Mouse (Mus musculus) limb, embryonic 14.5 days (tissue): ENCODE results near the gene Nek7. TPM values are rescaled to one million over a fixed set of nuclear protein-coding genes. Genes with fewer than 3 reads are reported as not detected.

Source experiments
- ATAC-seq: fragments of 200-750 bp; cut with Nextera tagmentation; 2 replicates; pipeline ENCODE4 v1.8.0; 2017; ENCODE audit warnings: low read depth, moderate number of reproducible peaks, moderate TSS enrichment; ENCODE audit not compliant: low FRiP score
- DNase-seq: peaks from one replicate; pipeline ENCODE4 v3.0.0-alpha.2; 2015; ENCODE audit warnings: low spot score
- H3K27ac ChIP-seq: fragments of 300-500 bp; sonication (generic); replicated peaks from 2 replicates; pipeline ENCODE4 v1.5.1; 2014; ENCODE audit warnings: low read depth, mild to moderate bottlenecking, low read length, moderate library complexity, mixed read lengths
- H3K27me3 ChIP-seq: fragments of 300-500 bp; sonication (generic); 2 replicates; pipeline ENCODE4 v1.6.1; 2014; ENCODE audit warnings: low read length, mixed read lengths; ENCODE audit not compliant: control insufficient read depth, insufficient read depth
- H3K36me3 ChIP-seq: fragments of 300-500 bp; sonication (generic); 2 replicates; pipeline ENCODE4 v1.6.1; 2014; ENCODE audit warnings: mild to moderate bottlenecking, low read length, moderate library complexity, mixed read lengths; ENCODE audit not compliant: control insufficient read depth, insufficient read depth
- H3K4me1 ChIP-seq: fragments of 300-500 bp; sonication (generic); 2 replicates; pipeline ENCODE4 v1.6.1; 2014; ENCODE audit warnings: antibody characterized with exemption, low read length, mixed read lengths; ENCODE audit not compliant: control insufficient read depth, insufficient read depth
- H3K4me2 ChIP-seq: fragments of 300-500 bp; sonication (generic); replicated peaks from 2 replicates; pipeline ENCODE4 v1.6.1; 2014; ENCODE audit warnings: low read depth, mild to moderate bottlenecking, low read length, moderate library complexity; ENCODE audit not compliant: severe bottlenecking
- H3K4me3 ChIP-seq: fragments of 300-500 bp; sonication (generic); replicated peaks from 2 replicates; pipeline ENCODE4 v1.5.1; 2014; ENCODE audit warnings: low read length
- H3K9ac ChIP-seq: fragments of 300-500 bp; sonication (generic); 2 replicates; pipeline ENCODE4 v1.6.1; 2014; ENCODE audit warnings: mild to moderate bottlenecking, low read depth, low read length, moderate library complexity; ENCODE audit not compliant: severe bottlenecking
- H3K9me3 ChIP-seq: fragments of 300-500 bp; sonication (generic); 2 replicates; pipeline ENCODE4 v1.6.1; 2016; ENCODE audit warnings: low read length; ENCODE audit not compliant: control insufficient read depth
- POLR2A ChIP-seq: fragments of 200-500 bp; IDR thresholded peaks from 2 replicates; pipeline ENCODE4 v1.8.0; 2012; ENCODE audit warnings: inconsistent platforms, mild to moderate bottlenecking, moderate library complexity, borderline replicate concordance; ENCODE audit not compliant: insufficient read depth, insufficient read length; ENCODE audit errors: extremely low read depth
- WGBS: fragments of 180-500 bp; shearing (Covaris S2); extraction: QIAGEN DNeasy Blood & Tissue Kit; methylation state at CpG from one replicate; pipeline ENCODE4 v1.1.7; 2014; 5-methylcytosine and 5-hydroxymethylcytosine counted together
- polyA plus RNA-seq, 2 experiments: library from polyadenylated mRNA; depleted of rRNA in 1 of 2; stranded (reverse) in 1 of 2; unstranded in 1 of 2; fragments of >200 nt; fragmentation: Nextera tagmentation in 1 of 2; extraction: Ambion mirVana in 1 of 2; gene quantifications; 2 replicates each; pipeline versions ENCODE4 v1.2.1 to v1.2.3; 2012 to 2014

The Nek7 gene
- polyA plus RNA-seq, 2 experiments = 14.2 to 32.4 TPM

GRCm38 (mm10) chr1:138480694-138481093 is 139.2 kb downstream of the Nek7 start:
- no peak for TF ChIP-seq POLR2A
- DNase-seq (no peak), ATAC-seq (no peak)
- H3K27me3 ChIP-seq = no peaks in the 10 kb centered on the region
- H3K4me3 ChIP-seq = no peak overlapping the region
- H3K9ac ChIP-seq = no peak overlapping the region
- WGBS = 93% methylated on average over 1 of the region's 1 CpGs
- no peak overlapping the region for H3K4me2 ChIP-seq
- H3K4me1 ChIP-seq = no peaks in the 10 kb centered on the region
- H3K9me3 ChIP-seq = peaks cover 8% of the 10 kb centered on the region; the same call in 1 of the 2 replicates
- H3K36me3 ChIP-seq = 0 out of 2 replicates have a peak, but pooled peaks cover 5% of the 10 kb centered on the region
- H3K27ac ChIP-seq = no peak overlapping the region

- H3K9ac ChIP-seq = no peak overlapping the region
- H3K9me3 ChIP-seq = no peaks in the 10 kb centered on the region
- H3K36me3 ChIP-seq = no peaks in the 10 kb centered on the region
- WGBS = 77% methylated on average over 2 of the region's 2 CpGs
- TF ChIP-seq POLR2A = no peak
- no peaks in the 10 kb centered on the region for H3K27me3 ChIP-seq
- no peak overlapping the region for H3K4me2 ChIP-seq
- DNase-seq = no peak
- no peaks in the 10 kb centered on the region for H3K4me1 ChIP-seq
- no peak for ATAC-seq
- H3K4me3 ChIP-seq = no peak overlapping the region
- no peak overlapping the region for H3K27ac ChIP-seq
Measured at GRCm38 (mm10) chr1:138465352-138465751, 154.6 kb downstream of the Nek7 start.

DNA sequence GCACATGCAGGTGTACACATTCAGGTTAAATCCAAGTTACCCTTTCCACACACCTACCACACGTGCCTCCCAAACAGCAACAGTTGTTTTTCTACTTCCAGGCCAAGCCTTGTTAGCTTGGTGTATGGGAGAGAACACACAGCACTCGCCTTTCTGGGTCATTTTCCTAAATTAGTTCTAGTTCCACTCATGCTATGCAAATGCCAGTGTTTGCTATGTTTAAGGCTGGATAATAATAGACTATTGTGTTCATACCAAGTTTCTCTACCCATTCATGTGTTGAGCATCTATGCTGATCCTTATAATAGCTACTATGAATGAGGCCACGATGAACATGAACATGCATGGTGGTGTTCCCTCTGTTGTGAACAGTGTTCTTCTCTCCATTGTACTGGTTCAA is 158.5 kb downstream of the Nek7 start:
- WGBS = 84% methylated on average over 3 of the region's 3 CpGs
- H3K4me1 ChIP-seq = no peaks in the 10 kb centered on the region
- H3K4me3 ChIP-seq = no peak overlapping the region
- H3K27me3 ChIP-seq = no peaks in the 10 kb centered on the region
- H3K27ac ChIP-seq = no peak overlapping the region
- no peak overlapping the region for H3K4me2 ChIP-seq
- no peak for TF ChIP-seq POLR2A
- ATAC-seq (no peak), DNase-seq (no peak)
- H3K9me3 ChIP-seq = no peaks in the 10 kb centered on the region
- no peaks in the 10 kb centered on the region for H3K36me3 ChIP-seq
- no peak overlapping the region for H3K9ac ChIP-seq

DNA sequence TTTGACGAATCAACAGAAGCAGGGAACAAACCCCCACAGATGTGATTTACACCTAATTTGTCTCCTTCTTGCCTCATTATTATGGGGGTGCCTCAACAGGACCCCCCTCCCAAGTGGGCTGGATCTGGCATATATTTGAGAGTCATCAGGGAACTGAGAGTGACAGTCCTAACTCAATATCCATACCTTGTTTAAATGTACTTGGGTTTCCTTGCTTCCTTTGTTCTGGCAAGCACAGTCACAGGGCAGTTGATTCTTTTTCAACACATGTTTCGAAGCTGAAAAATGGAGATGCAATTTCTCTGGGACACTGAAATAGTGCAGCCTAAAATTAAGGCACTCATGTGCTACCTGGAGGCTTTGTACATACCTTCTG is 170.5 kb downstream of the Nek7 start:
- WGBS = 54% methylated on average over 2 of the region's 2 CpGs
- Histone ChIP-seq H3K4me2 (no peak overlapping the region), H3K4me1 (no peaks in the 10 kb centered on the region), H3K4me3 (no peak overlapping the region), H3K36me3 (no peaks in the 10 kb centered on the region), H3K9ac (no peak overlapping the region), H3K9me3 (no peaks in the 10 kb centered on the region), H3K27ac (no peak overlapping the region), H3K27me3 (no peaks in the 10 kb centered on the region)
- no peak for TF ChIP-seq POLR2A
- ATAC-seq = no peak
- DNase-seq = no peak

- ATAC-seq (no peak), DNase-seq (no peak)
- Histone ChIP-seq H3K4me3 (no peak overlapping the region), H3K4me2 (no peak overlapping the region), H3K4me1 (no peaks in the 10 kb centered on the region), H3K36me3 (no peaks in the 10 kb centered on the region), H3K27me3 (no peaks in the 10 kb centered on the region), H3K27ac (no peak overlapping the region), H3K9me3 (no peaks in the 10 kb centered on the region), H3K9ac (no peak overlapping the region)
- no peak for TF ChIP-seq POLR2A
- 60% methylated on average over 15 of the region's 15 CpGs for WGBS
Measured at GRCm38 (mm10) chr1:138448635-138449475, 171.1 kb downstream of the Nek7 start.

DNA sequence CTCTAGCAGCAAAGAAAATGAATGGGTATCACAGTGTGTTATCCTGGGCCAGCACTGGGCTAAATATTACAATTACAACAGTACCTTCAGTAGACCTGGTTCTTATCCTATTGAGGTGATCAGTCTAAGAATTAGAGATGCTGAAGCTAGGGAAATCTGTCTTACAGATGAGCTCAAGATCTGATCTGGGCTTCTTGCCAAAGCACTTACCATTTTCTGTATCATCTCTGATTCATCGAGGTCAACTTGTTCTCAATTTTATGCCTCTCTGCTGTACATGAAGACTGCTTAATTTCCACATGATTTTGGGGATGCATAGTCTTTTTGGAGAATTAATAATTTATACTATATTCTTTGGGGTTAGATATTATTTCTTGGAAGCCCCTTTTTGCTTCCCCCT is 173.1 kb downstream of the Nek7 start:
- ATAC-seq (no peak), DNase-seq (peak; percentile 20)
- Histone ChIP-seq H3K4me3 (no peak overlapping the region), H3K4me1 (no peaks in the 10 kb centered on the region), H3K27ac (no peak overlapping the region), H3K9me3 (no peaks in the 10 kb centered on the region), H3K27me3 (no peaks in the 10 kb centered on the region), H3K4me2 (no peak overlapping the region), H3K36me3 (no peaks in the 10 kb centered on the region), H3K9ac (no peak overlapping the region)
- 86% methylated on average over 1 of the region's 1 CpGs for WGBS
- no peak for TF ChIP-seq POLR2A

Other genes with a start within 250 kb of the Nek7 start
- 15.4 and 24.2 TPM in 2 replicates for gene Lhx9, start 228.4 kb upstream of the Nek7 start, polyA plus RNA-seq (2012; rRNA removed)
- 11.9 and 14.8 TPM in 2 replicates for gene Lhx9, start 228.4 kb upstream of the Nek7 start, polyA plus RNA-seq (2014; fragmentation: Nextera tagmentation; extraction: Ambion mirVana)
- gene 2310009B15Rik, start 236.7 kb upstream of the Nek7 start, polyA plus RNA-seq (2012; rRNA removed) = 47.9 and 59.0 TPM in 2 replicates
- 48.1 and 50.4 TPM in 2 replicates for gene 2310009B15Rik, start 236.7 kb upstream of the Nek7 start, polyA plus RNA-seq (2014; fragmentation: Nextera tagmentation; extraction: Ambion mirVana)